Mouse (Mus musculus) hindbrain, embryonic 12.5 days (tissue): ENCODE results near the gene Rwdd3. TPM values are rescaled to one million over a fixed set of nuclear protein-coding genes. Genes with fewer than 3 reads are reported as not detected.

ENCODE experiments used
- ATAC-seq: fragments of 200-750 bp; cut with Nextera tagmentation; 2 replicates; pipeline ENCODE4 v1.8.0; 2017; ENCODE audit warnings: moderate TSS enrichment; ENCODE audit not compliant: low FRiP score
- H3K27ac ChIP-seq: fragments of 300-500 bp; sonication (generic); 2 replicates; pipeline ENCODE4 v1.5.1; 2016; ENCODE audit warnings: mild to moderate bottlenecking
- H3K27me3 ChIP-seq: fragments of 300-500 bp; sonication (generic); 2 replicates; pipeline ENCODE4 v1.6.1; 2016; ENCODE audit warnings: mild to moderate bottlenecking
- H3K36me3 ChIP-seq: fragments of 300-500 bp; sonication (generic); 2 replicates; pipeline ENCODE4 v1.6.1; 2016; ENCODE audit warnings: mild to moderate bottlenecking
- H3K4me1 ChIP-seq: fragments of 300-500 bp; sonication (generic); 2 replicates; pipeline ENCODE4 v1.6.1; 2016
- H3K4me2 ChIP-seq: fragments of 300-500 bp; sonication (generic); replicated peaks from 2 replicates; pipeline ENCODE4 v1.6.1; 2016; ENCODE audit warnings: mild to moderate bottlenecking
- H3K4me3 ChIP-seq: fragments of 300-500 bp; sonication (generic); 2 replicates; pipeline ENCODE4 v1.5.1; 2016; ENCODE audit warnings: mild to moderate bottlenecking
- H3K9ac ChIP-seq: fragments of 300-500 bp; sonication (generic); 2 replicates; pipeline ENCODE4 v1.6.1; 2016; ENCODE audit warnings: mild to moderate bottlenecking, moderate library complexity
- H3K9me3 ChIP-seq: fragments of 300-500 bp; sonication (generic); replicated peaks from 2 replicates; pipeline ENCODE4 v1.6.1; 2016; ENCODE audit warnings: mild to moderate bottlenecking
- WGBS: fragments of 180-500 bp; shearing (Covaris S2); methylation state at CpG from one replicate; pipeline ENCODE4 v1.1.7; 2016; 5-methylcytosine and 5-hydroxymethylcytosine counted together
- polyA plus RNA-seq: library from polyadenylated mRNA; unstranded; fragments of >200 nt; fragmentation: Nextera tagmentation; extraction: Ambion mirVana; gene quantifications from 2 replicates; pipeline ENCODE4 v1.2.1, GENCODE M21; 2016

Gene Rwdd3
- polyA plus RNA-seq, 1 experiment from 2014 or later, result 5.3 TPM

DNA sequence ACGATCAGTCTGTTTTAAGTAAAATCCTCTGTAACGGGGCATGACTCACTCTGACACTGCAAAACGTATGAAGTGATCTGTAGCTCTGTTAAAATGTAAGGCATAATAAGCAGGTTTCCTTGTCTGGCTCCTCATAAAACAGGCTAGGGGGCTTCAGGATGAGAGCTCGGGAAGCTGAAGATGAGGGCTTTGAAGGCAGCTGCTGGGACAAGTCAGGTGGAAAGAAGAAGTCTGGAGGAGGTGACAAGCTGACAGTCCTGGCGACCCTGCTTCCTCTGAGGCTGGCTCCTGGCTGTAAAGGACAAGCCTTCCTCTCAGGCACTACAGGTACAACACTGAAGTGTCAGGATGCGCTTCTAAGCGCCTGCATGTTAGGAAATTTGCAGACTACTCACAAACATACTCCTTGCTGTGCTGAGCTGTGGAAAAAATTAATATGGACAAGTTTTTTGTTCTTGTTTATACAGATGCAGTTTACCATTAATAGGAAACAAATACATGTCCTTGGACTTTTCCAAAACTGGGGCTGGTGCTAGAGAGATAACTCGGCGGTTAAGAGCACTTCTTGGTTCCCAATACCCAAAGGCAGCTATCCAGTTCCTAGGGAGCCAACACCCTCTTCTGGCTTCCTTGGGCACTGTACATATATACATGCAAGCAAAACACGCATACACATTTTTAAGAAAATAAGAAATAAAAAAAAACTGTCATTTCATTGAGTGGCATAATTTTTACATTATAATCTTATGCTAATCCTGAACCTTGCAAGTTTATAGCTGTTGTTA is 13.8 kb downstream of the Rwdd3 start:
- no peaks in the 10 kb centered on the region for H3K9me3 ChIP-seq
- H3K4me1 ChIP-seq, result peaks cover 9% of the 10 kb centered on the region
- no peak overlapping the region for H3K4me2 ChIP-seq
- ATAC-seq, result no peak
- 71% methylated on average over 10 of the region's 10 CpGs for WGBS
- H3K27me3 ChIP-seq, result no peaks in the 10 kb centered on the region
- no peak overlapping the region for H3K9ac ChIP-seq
- H3K4me3 ChIP-seq, result no peak overlapping the region
- no peaks in the 10 kb centered on the region for H3K36me3 ChIP-seq
- H3K27ac ChIP-seq, result no peak overlapping the region

DNA sequence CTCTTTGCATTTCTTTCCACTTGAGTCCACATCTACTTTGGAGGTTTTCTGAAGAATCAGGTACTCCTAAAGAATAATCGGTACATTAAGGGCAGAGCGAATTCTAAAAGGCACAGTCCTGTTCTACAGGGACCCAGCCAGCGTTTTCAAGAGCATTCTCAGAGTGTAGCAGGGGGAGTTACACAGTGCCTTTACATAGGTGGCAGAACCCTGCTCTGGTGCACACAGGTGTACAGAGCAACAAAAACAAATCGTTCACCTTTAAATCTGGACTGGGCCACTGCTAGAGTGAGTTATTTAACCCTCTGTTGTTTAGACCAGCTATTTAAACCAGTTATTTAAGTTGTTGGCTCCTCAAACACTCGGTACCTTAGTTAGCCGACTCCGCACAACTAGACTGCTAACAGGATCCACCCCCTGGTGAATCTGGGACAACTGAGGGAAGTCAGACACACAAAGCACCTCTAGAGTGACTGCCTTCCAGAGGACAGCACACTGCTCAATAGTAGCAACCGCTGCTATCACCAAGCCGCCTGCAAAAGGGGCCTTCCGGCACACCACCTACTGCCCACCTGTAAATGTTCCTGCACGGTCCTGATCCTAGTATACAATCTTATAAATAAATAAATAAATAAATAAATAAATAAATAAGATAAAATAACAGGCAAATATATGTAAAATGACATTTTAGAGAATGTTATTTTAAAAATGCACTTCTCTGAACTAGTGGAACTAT is 14.9 kb downstream of the Rwdd3 start:
- Histone ChIP-seq H3K36me3 (no peaks in the 10 kb centered on the region), H3K9me3 (no peaks in the 10 kb centered on the region), H3K4me2 (peak overlapping the region; percentile 9), H3K4me1 (peaks cover 9% of the 10 kb centered on the region), H3K9ac (no peak overlapping the region), H3K27ac (no peak overlapping the region), H3K4me3 (no peak overlapping the region), H3K27me3 (no peaks in the 10 kb centered on the region)
- peak; percentile 49; the same call in 1 of the 2 replicates for ATAC-seq
- 45% methylated on average over 11 of the region's 11 CpGs for WGBS

DNA sequence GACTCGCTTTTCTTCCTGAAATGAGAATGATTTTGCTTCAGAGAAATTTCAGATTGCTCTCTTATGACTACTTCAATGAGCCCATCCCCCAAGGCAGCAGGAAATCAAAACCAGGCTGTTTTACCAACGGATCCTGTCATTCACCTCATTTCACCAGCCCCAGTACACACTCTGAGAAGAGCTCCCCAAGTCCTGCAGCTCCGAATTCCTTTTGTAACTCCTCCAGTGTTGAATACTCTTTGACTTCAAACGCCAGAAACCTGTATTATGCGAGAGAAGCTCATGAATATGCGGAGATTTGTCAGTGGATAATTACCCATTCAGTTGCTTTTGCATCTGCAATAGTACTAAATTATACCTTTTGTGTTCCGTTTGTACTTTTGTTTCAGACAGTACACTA is 15.5 kb downstream of the Rwdd3 start:
- H3K36me3 ChIP-seq, result no peaks in the 10 kb centered on the region
- H3K9ac ChIP-seq, result no peak overlapping the region
- H3K27me3 ChIP-seq, result no peaks in the 10 kb centered on the region
- no peak overlapping the region for H3K4me3 ChIP-seq
- peaks cover 9% of the 10 kb centered on the region for H3K4me1 ChIP-seq
- ATAC-seq, result 0 out of 2 replicates have a peak, but pooled peaks have one; percentile 19
- H3K9me3 ChIP-seq, result no peaks in the 10 kb centered on the region
- H3K4me2 ChIP-seq, result peak overlapping the region; percentile 9
- 19% methylated on average over 7 of the region's 7 CpGs for WGBS
- no peak overlapping the region for H3K27ac ChIP-seq

DNA sequence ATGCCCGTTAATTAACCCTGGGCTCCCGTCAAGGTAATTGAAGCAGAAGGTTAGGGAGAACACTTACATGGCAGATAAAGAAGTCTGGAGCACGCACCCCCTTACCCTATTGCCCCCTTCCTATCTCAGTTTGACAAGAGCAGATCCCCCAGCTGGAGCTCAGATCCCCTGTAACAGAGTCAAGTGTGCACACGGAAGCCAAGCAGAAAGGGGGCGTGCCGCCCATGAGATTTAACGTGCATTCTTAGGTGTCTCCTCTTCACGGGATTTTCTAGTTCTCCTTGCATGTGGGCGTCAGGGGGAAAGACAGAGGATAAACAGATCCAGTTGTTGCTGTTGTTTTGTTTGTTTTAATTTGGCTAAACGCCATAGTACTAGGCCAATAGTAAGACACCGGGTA is 37.6 kb downstream of the Rwdd3 start:
- H3K4me2 ChIP-seq, result no peak overlapping the region
- H3K27ac ChIP-seq, result no peak overlapping the region
- no peaks in the 10 kb centered on the region for H3K4me1 ChIP-seq
- no peak for ATAC-seq
- WGBS, result 83% methylated on average over 11 of the region's 11 CpGs
- H3K9ac ChIP-seq, result no peak overlapping the region
- no peaks in the 10 kb centered on the region for H3K27me3 ChIP-seq
- no peak overlapping the region for H3K4me3 ChIP-seq
- H3K36me3 ChIP-seq, result no peaks in the 10 kb centered on the region
- no peaks in the 10 kb centered on the region for H3K9me3 ChIP-seq

DNA sequence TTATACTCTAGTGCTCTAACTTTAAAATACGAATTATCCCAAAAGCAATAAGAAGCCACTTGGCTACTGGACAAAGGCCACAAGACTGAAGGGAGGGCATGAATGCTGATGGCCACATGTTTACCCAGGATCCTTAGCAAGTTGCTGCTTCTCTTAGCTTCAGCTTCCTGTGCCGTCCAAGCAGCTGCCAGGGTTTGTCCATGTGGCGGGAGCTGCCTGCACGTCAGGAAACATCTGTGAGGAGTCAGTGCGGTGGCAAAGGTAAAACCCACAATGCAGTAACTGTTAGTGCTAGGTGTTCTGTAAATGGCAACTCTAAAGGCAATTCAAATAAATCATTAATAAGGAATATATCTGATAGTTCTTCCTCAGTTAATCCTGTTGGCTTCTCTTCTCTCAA is 38.5 kb downstream of the Rwdd3 start:
- H3K9me3 ChIP-seq, result no peaks in the 10 kb centered on the region
- WGBS, result 77% methylated on average over 5 of the region's 5 CpGs
- H3K9ac ChIP-seq, result no peak overlapping the region
- H3K4me3 ChIP-seq, result no peak overlapping the region
- H3K36me3 ChIP-seq, result no peaks in the 10 kb centered on the region
- H3K4me2 ChIP-seq, result no peak overlapping the region
- no peaks in the 10 kb centered on the region for H3K27me3 ChIP-seq
- ATAC-seq, result no peak
- no peak overlapping the region for H3K27ac ChIP-seq
- no peaks in the 10 kb centered on the region for H3K4me1 ChIP-seq

DNA sequence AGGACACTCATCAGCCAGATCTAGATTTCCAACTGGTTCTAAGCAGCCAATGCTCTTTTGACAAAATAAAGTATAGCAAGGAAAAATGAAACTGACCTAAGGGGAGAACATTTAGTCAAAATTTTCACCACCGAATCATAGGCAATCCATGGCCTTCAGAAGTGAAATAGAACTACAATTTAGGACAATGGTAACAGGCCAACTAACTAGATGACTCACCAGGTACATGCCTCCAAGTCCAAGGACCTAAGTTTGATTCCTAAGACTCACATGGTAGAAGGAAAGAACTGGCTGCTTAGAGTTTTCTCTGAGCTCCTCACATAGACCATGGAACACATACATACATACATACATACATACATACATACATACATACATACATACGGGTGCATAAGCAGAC is 44.3 kb downstream of the Rwdd3 start:
- no peak overlapping the region for H3K4me3 ChIP-seq

DNA sequence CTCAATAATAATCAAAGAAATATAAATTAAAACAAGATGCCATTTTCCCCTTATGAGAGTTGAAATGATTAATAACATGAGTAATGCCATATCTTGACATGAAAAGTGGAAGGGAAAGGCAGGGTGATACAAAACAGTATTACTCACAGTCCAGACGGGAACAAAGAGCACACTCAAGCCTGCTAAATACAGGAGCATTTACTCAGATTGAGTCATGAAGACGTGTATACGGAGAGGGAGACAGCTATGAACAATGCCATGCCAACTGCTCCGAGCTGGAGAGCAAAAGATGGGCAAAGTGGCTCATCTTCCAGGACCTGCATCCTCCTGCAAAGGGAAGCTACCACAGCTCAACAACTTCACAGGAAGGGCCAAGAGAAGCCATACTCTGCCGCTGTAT is 45.0 kb downstream of the Rwdd3 start:
- no peaks in the 10 kb centered on the region for H3K4me1 ChIP-seq
- no peak overlapping the region for H3K9ac ChIP-seq
- no peak overlapping the region for H3K4me2 ChIP-seq
- no peaks in the 10 kb centered on the region for H3K9me3 ChIP-seq
- no peaks in the 10 kb centered on the region for H3K36me3 ChIP-seq
- no peak for ATAC-seq
- no peak overlapping the region for H3K27ac ChIP-seq
- no peak overlapping the region for H3K4me3 ChIP-seq
- H3K27me3 ChIP-seq, result no peaks in the 10 kb centered on the region
- 77% methylated on average over 5 of the region's 5 CpGs for WGBS

More for the DNA sequence above, 44.3 kb downstream of the Rwdd3 start:
- H3K27ac ChIP-seq, result no peak overlapping the region
- no peaks in the 10 kb centered on the region for H3K27me3 ChIP-seq
- 86% methylated on average over 2 of the region's 2 CpGs for WGBS
- no peak overlapping the region for H3K4me2 ChIP-seq
- H3K36me3 ChIP-seq, result no peaks in the 10 kb centered on the region
- no peaks in the 10 kb centered on the region for H3K9me3 ChIP-seq
- no peak for ATAC-seq
- H3K4me1 ChIP-seq, result no peaks in the 10 kb centered on the region
- H3K9ac ChIP-seq, result no peak overlapping the region

DNA sequence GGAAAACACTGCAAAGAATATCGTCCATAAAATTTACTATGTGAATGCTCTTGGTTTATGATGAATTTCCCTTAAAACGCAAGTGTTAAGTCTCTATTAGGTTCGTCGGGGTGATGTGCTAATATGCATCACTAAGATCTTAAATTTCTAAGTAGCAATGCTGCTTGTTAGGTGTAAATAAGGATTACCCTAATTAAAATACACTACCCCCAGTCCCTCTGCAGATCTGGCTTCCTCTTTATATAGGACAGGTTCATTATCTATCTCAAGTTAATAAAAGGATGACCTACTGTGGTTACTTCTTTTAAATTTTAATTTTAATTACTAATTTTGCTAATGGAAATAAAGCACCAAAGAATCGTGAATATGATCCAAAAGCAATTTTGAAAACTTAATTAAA is 50.4 kb downstream of the Rwdd3 start:
- H3K4me2 ChIP-seq, result no peak overlapping the region
- WGBS, result 79% methylated on average over 5 of the region's 5 CpGs

DNA sequence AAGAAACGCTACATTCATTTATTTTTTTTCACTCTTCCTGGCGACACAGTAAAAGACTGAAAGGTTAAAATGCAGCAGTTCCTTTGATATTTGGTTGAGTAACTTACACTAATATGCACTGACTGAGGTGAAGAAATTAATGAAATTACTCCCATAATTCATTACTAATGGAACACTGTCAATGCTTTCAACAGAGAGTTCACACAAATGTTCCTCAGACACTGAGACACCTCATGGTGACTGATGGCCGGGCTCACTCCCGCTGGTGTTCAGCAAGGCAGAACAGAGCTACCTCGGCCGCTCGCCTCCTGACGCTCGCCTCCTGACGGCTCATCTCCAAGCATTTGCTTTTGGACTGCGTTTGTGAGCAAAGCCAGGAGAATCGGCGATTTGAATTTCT is 54.9 kb downstream of the Rwdd3 start:
- Histone ChIP-seq H3K9me3 (no peaks in the 10 kb centered on the region), H3K4me2 (no peak overlapping the region), H3K9ac (no peak overlapping the region), H3K27me3 (no peaks in the 10 kb centered on the region), H3K4me3 (no peak overlapping the region), H3K4me1 (no peaks in the 10 kb centered on the region), H3K27ac (no peak overlapping the region), H3K36me3 (no peaks in the 10 kb centered on the region)
- WGBS, result 64% methylated on average over 13 of the region's 13 CpGs
- ATAC-seq, result peak; percentile 62; the same call in 1 of the 2 replicates

More for the DNA sequence above, 50.4 kb downstream of the Rwdd3 start:
- Histone ChIP-seq H3K36me3 (no peaks in the 10 kb centered on the region), H3K9ac (no peak overlapping the region), H3K4me1 (no peaks in the 10 kb centered on the region), H3K9me3 (no peaks in the 10 kb centered on the region), H3K27me3 (no peaks in the 10 kb centered on the region), H3K4me3 (no peak overlapping the region), H3K27ac (no peak overlapping the region)
- ATAC-seq, result no peak

DNA sequence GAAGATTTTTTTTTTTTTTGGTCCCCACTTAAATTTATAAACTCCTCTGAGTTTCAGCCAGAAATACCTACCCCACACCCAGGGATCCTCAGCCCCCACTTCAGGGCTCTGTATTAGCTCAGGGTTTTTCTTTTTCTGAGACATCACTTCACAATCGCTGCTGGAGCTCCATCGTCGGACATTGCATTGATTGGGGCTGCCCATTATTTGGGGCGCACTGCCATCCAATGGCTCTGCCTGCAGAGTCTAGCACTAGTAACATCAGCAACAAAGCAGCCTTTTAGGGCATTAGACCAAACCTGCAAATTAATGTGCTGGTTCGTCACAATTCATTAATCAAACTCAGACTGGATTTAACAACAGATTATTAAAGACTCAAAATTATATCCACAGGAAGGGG is 55.4 kb downstream of the Rwdd3 start:
- H3K27me3 ChIP-seq, result no peaks in the 10 kb centered on the region
- H3K27ac ChIP-seq, result no peak overlapping the region
- WGBS, result 74% methylated on average over 5 of the region's 5 CpGs
- no peaks in the 10 kb centered on the region for H3K4me1 ChIP-seq
- H3K9ac ChIP-seq, result no peak overlapping the region
- H3K4me3 ChIP-seq, result no peak overlapping the region
- no peaks in the 10 kb centered on the region for H3K36me3 ChIP-seq
- H3K9me3 ChIP-seq, result no peaks in the 10 kb centered on the region
- no peak overlapping the region for H3K4me2 ChIP-seq
- ATAC-seq, result peak; percentile 39; the same call in 1 of the 2 replicates

DNA sequence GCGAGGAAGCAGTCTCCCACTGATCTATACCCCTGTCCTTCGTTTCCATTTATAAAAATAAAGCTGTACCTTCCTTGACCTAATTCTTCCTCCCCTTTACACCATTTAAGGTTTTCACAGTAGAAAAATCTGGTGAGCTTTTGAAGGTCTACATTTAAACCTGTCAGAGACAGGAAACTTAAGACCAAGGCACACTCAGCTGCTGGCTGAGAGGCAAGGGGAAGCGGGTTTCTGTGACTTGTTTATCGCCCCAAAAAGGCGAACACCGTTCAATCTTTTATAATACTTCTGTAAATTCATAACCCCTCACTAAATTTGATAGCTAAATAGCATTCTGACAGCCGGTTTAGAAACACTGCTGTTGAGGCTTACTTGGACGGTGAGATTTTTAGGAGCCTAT is 60.4 kb downstream of the Rwdd3 start:
- WGBS, result 89% methylated on average over 8 of the region's 8 CpGs
- no peaks in the 10 kb centered on the region; the same call in 1 of the 2 replicates for H3K27me3 ChIP-seq
- H3K4me2 ChIP-seq, result no peak overlapping the region
- ATAC-seq, result no peak
- H3K4me1 ChIP-seq, result no peaks in the 10 kb centered on the region
- no peak overlapping the region for H3K9ac ChIP-seq
- H3K4me3 ChIP-seq, result no peak overlapping the region
- H3K27ac ChIP-seq, result no peak overlapping the region
- H3K36me3 ChIP-seq, result no peaks in the 10 kb centered on the region
- no peaks in the 10 kb centered on the region for H3K9me3 ChIP-seq

DNA sequence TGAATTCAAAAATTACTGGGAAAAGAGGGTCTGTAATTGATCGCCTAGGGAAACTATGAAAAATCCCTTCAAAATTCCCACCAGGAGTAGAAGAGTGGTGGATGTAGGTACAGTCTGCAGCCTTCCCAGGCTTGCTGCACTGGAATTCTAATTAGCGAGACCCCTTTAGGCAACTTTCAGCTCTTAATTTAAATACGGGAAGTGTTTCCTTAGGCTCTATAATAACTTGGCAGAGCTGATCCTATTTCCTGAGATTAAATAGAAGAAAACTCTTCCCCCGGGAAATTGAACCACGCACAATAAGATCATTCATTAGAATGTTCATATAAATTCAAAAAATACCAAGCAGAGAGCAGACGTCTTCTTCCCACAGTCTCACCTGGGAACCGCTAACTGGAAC is 61.1 kb downstream of the Rwdd3 start:
- H3K4me1 ChIP-seq, result no peaks in the 10 kb centered on the region
- H3K9me3 ChIP-seq, result no peaks in the 10 kb centered on the region
- no peak overlapping the region for H3K27ac ChIP-seq
- ATAC-seq, result no peak
- H3K4me2 ChIP-seq, result no peak overlapping the region
- no peaks in the 10 kb centered on the region for H3K36me3 ChIP-seq
- WGBS, result 76% methylated on average over 7 of the region's 7 CpGs
- no peak overlapping the region for H3K4me3 ChIP-seq
- H3K27me3 ChIP-seq, result no peaks in the 10 kb centered on the region; the same call in 1 of the 2 replicates
- H3K9ac ChIP-seq, result no peak overlapping the region
